Mouse (Mus musculus): ENCODE results near the gene Gm3476.
"Not testable (repeated sequence)": the region's sequence is repeated elsewhere in the genome, so short reads cannot be mapped to it uniquely, and the experiment has no call there.

Gene Gm3476

DNA sequence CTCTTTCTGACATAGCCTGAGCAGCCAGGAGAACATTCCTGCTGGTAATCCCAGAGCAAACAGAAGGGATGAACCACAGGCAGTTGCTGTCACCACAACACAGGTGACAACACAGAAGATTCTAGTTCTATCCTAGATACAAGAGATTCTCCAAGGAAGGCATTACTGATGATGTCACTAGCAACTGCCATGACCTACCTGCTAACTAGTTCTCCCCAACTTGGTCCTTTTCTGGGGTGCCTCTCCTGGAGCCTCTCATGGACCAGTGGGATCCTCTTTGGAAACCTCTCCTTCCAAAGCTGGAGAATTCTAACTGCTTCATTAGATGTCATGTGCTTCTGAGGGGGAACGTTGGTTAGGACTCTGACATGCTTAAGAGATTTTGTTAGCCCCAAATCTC lies at the start of gene Gm3476:
TSS of gene Gm3476 (minus strand) at position 101 of the 400 bp plus-strand sequence.
- not testable (repeated sequence) for DNase-seq

DNA sequence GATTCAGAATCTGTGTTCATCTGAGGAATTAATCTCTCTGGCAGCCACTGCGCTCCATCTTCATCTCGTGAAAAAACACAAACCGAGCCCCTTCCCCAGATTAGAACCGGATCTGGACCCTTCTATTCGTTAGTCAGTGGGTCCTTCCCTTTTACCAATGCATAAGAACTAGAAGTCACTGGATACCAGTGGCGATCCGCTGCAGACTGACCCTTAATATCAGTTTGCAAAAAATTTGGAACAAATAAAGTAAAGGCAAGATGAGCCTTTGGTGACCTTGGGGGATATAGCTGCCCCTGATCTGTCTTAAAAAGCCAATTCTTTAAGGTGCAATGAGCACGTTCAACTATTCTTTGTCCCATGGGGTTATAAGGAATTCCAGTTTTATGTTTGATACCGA lies 37.9 kb upstream of the Gm3476 start:
- DNase-seq: peak; percentile 2

DNA sequence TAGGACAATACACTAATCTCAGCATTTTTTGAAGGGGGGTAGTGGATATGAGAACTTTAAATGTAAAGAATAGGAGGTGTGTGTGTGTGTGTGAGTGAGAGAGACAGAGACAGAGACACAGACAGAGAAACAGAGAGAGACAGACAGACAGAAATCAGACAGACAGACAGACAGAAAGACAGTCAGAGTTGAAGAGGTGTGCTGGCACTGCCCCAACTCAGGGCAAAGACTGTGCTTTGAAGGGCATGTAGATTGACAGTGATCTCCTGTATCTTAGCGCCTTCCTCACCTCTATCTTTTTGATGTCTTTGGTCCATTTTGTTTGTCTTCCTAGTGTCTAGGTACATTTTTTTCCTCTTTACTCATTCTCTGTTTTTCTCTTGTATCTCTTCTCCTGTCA lies 35.5 kb upstream of the Gm3476 start:
- DNase-seq: not testable (repeated sequence)

DNA sequence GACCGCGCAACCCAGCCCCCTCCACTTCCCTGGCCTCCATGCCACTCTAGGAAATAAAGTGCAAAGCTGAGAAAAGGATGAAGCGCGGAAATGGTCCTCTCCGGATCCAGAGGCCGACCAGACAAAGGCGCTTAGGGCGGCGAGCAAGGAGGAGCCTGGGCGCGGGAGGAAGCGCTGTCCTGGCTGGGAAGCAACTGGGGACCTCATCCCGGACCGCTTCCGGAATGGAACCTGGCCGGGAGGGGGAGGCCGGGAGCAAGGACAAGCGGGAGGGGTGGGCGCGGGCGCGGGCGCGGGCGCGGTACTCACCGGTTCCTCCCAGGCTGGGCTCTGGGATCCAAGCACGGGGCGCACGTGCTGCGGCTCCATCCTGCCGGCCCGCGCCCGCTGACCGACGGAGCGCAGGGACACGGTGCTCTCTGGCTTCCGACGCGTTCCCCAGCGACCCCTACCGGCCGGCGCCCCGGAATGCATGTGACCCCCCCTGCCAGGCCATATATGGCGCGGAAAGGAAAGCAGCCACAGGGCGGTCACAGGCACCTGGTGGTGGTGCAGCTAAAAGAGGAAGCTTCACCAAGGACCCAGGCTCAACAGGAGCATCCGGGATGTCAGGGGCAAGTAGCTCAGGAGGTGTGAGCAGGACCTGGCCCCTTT lies 17.2 kb downstream of the Gm3476 start, which contains the start of gene Gm3468:
TSS of gene Gm3468 (minus strand) at position 394 of the 654 bp plus-strand sequence.
- DNase-seq: not testable (repeated sequence)

DNA sequence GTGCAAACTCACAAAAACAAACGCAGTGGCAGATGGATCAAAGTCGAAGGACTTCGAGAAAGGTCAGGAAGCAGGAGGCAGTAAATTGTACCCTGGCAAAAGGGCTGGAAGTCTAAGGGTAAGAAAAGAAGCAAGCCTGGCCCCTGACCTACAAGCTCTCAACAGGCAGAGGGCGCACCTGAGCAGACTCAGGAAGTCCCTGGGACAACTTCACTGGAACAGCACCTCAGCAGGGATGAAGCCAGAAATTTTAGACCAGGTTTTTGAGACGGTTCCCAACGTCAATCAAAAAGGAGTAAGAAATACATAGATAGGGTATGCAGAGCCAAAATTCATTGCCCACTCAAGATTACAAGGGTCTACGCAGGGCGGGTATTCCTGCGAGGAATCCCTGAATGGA lies 18.1 kb downstream of the Gm3476 start:
- not testable (repeated sequence) for DNase-seq

DNA sequence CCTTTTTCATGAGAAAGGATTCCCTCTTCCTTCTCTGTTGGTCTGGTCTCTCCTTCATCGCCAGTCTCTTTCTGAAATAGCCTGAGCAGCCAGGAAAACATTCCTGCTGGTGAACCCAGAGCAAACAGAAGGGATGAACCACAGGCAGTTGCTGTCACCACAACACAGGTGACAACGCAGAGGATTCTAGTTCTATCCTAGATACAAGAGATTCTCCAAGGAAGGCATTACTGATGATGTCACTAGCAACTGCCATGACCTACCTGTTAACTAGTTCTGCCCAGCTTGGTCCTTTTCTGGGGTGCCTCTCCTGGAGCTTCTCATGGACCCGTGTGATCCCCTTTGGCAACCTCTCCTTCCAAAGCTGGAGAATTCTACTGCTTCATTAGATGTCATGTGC lies 31.8 kb downstream of the Gm3476 start, which contains the start of gene Gm8206:
TSS of gene Gm8206 (minus strand) at position 101 of the 400 bp plus-strand sequence.
- DNase-seq: not testable (repeated sequence)

DNA sequence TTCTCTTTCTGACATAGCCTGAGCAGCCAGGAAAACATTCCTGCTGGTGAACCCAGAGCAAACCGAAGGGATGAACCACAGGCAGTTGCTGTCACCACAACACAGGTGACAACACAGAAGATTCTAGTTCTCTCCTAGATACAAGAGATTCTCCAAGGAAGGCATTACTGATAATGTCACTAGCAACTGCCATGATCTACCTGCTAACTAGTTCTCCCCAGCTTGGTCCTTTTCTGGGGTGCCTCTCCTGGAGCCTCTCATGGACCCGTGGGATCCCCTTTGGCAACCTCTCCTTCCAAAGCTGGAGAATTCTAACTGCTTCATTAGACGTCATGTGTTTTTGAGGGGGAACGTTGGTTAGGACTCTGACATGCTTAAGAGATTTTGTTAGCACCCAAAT lies 67.4 kb downstream of the Gm3476 start, which contains the start of gene Gm6337:
TSS of gene Gm6337 (minus strand) at position 101 of the 400 bp plus-strand sequence.
- not testable (repeated sequence) for DNase-seq

Measured in kidney, adult 11 months (tissue).